Mouse (Mus musculus) testis, adult 2 months (tissue): ENCODE results near the gene Otop2.

Source experiments
- CTCF ChIP-seq: fragments of 200-500 bp; IDR thresholded peaks from 2 replicates; pipeline ENCODE4 v1.5.1; 2012; ENCODE audit warnings: low read depth, mild to moderate bottlenecking, inconsistent platforms, low read length, moderate library complexity; ENCODE audit not compliant: control insufficient read depth, insufficient read depth, insufficient replicate concordance
- POLR2A ChIP-seq: fragments of 200-500 bp; IDR thresholded peaks from 2 replicates; pipeline ENCODE4 v1.6.1; 2012; ENCODE audit warnings: low read depth, mild to moderate bottlenecking, inconsistent platforms, low read length, moderate library complexity; ENCODE audit not compliant: control insufficient read depth

- TF ChIP-seq POLR2A, result no peak
- no peak for TF ChIP-seq CTCF
Measured at GRCm38 (mm10) chr11:115264136-115264861, 42.7 kb upstream of the Otop2 start.
